Mouse (Mus musculus): ENCODE results near the gene Col23a1.

The Col23a1 gene

DNA sequence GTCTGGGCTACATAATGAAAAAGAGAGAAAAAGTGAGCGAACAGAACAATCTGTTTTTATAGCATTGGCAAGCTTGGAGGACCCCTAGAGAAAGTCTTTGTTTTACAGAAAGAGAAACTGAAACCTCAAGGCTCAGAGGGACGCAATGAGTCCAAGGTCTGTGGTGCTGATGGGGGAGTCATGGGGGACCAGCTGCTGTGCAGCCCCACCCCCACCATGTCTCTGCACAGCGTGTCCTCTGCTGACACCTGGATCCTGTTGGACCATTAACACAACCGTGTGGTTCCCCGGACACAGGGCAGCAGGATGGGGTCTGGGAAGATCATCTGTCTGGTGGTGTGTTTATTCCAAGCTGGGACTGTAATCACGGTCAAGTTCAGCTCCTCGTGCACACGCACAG is 142.2 kb downstream of the Col23a1 start:
- DNase-seq (ENCODE audit: low spot score), result no peak

DNA sequence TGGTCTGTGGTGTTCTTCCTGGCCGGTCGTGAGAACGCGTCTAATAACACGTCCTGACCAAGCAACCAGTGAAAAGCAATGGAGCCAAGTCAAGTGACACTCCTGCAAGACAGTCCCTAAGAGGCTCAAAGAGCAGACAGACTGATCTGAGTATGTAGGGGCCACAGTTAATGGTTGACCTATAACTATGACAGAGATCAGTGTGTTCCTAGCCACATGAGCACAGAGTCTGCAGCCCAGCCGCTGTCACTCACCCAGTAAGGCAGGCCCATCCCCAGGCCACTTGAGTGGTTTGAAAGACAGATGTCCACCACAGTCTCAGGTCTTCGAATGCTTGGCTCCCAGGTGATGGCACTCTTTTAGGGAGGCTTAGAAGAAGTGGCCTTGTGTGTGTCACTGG is 152.3 kb downstream of the Col23a1 start:
- no peak for DNase-seq (ENCODE audit: low spot score)

DNA sequence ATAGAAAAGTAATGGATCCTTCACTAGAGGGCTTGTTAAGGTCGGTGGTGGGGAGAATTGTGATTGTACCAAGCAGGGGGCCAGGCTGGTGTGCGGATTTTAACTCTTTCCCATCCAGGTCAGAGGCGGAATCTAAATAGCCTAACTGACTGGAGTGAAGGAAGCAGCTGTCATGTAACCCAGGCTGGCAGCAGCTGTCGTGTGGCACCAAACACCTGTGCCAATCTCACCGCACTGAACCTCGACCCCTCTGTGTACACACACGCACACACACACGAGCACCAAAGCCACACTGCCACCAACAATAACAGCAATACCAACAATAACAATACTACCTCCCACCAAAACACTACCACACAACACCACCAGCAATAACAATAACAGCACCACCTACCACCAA is 152.9 kb downstream of the Col23a1 start:
- DNase-seq (ENCODE audit: low spot score), result no peak

DNA sequence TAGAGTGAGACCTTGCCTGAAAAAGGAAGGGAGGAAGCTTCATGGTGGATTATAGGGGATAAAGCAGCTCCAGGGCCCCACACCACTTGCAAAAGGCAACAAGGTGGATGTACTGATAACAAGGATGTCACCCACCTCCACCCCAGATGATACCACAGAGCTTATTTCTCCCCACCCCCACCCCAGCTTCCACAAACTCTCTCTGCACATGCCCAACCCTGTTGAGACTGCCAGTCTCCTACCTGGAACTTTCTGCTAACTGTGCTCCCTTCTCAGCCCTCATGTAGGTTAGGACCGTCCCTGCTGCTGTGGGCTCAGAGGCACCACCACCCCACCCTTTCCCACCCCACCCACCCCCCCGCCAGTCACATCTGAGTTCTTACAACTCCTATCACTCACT is 154.1 kb downstream of the Col23a1 start:
- no peak for DNase-seq (ENCODE audit: low spot score)

DNA sequence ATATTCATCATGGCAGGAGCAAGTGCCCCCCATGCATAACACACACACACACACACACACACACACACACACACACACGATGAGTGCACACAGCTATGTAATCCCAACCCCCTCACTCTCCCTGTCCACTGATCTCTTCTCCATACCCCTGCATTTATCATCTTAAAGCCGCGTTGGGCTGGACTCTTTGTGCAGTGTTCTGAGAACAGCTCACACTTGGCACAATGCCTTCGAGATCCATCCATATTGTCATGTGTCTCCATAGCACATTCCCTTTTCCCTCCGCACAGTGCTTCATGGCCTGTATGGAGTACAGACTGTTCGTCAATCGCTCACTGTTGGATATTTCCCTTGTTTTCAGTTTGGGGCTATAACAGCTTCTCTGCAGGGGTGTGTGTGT is 154.9 kb downstream of the Col23a1 start:
- no peak for DNase-seq (ENCODE audit: low spot score)

DNA sequence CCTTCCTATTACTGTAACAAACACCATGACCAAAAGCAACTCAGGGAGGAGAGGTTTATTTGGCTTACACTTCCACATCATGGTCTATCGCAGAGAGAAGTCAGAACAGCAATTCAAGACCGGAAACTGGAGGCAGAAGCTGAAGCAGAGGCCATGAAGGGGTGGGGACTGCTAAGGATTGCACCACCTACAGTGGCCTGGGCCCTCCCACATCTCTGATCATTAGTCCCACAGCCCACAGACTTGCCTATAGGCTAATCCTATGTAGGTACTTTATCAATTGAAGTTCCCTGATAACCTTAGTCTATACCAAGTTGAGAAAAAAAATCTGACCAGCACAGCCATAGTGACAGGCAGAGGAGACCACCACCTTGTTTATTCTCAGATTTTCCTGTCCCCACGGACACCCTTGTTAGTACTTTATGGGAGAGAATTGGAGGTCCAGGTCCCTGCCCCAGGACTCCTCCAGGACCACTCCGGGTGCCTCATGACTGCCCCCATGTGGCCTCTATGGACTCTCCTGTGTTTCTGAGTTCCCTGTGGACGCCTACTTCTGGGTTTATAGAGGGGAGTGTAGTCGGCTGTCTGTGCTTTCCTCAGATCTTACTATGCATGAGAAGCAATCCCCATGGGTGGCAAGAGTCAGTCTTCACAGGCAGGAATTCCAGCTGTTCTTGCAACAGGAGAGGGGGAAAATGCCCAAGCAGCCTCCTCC is 157.1 kb downstream of the Col23a1 start:
- DNase-seq (ENCODE audit: low spot score), result peak; percentile 28

DNA sequence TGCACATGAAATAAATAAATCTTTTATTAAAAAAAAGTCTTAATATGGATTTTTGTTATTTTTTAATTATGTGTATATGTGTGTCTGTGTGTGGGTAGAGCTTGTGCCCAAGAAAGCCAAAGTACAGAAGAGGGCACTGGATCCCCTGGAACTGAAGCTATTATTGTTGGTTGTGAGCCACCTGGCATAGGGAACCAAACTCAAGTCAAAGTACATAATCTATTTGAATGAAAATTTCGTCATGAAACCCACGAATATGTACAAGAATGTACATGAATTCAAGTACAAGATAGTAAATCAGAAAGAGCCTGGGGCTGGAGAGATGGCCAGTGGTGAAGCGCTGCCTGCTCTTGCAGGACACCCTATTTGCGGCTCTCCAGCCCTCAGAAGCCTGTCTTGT is 158.5 kb downstream of the Col23a1 start:
- no peak for DNase-seq (ENCODE audit: low spot score)

DNA sequence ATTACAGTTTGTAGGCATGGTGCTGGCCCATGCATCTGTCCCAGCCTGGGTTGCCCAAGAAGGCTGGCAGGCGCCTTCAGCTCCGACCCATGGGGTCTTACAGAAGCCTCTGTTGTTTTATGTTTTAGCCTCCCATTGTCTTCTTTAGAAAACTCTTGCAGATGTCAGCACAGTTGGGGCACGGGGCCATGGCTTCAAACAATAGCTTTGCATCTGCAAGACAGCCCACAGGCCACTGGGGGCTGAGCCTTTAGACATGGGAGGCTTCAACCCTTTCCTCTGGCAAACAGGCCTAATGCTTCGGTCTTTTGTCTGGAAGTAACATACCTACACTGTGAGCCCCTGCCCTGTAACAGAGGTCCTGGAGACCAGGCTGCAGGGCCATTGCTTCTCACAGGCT is 159.0 kb downstream of the Col23a1 start:
- DNase-seq (ENCODE audit: low spot score), result no peak

DNA sequence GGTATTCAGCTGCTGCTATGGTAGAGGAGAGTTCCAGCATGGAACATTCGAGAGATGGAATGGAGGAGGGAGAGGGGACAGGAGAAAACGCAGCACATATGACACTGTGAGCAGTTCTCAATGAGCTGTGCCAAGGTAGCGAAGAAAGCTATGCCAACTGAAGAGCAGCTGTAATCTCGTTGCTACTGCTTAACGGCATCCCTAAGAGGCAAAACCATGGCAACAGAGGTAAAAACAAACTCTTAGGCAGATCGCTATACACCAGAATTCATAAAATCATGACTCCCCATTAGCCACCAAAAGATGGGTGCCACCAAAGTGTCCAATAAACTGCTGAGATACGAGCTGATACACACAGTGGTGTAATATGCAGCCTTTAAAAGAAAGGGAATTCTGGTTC is 160.2 kb downstream of the Col23a1 start:
- DNase-seq (ENCODE audit: low spot score), result no peak

DNA sequence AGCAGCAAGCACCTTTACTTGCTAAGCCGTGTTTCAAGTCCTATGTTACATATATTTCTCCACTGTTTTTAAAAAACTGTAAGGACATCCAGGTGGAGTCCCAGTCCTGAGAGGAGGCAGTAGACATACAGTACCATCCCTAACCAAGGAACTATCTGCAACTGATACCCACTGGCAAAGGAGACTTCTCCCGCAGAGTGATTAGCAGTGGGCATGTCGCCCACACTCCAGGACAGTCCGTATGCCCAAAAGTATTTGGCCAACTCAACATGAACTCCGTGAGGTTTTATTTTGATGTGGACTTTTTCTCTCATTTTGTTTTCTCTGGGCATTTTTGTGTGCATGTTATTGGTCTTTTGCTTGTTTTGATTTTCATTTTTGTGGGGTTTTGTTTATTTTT is 161.6 kb downstream of the Col23a1 start:
- no peak for DNase-seq (ENCODE audit: low spot score)

DNA sequence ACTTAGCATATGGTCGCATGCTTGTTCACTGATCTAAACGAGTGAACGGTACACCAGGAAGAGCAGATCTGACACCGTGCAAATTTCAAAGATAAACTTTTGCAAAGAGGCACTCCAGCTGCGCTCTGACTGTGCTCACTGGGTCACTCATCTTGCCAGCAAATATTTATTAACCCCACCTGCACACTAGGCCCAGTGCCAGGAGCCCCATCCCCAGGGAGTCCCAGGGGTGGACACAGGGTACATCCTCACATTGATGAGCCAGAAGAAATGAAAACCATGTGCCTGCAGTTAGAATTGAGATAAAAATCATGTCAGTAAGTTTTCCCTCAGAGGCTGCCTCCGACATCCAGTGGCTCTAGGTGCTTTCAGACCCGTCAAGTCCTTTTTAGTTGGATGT is 162.2 kb downstream of the Col23a1 start:
- no peak for DNase-seq (ENCODE audit: low spot score)

DNA sequence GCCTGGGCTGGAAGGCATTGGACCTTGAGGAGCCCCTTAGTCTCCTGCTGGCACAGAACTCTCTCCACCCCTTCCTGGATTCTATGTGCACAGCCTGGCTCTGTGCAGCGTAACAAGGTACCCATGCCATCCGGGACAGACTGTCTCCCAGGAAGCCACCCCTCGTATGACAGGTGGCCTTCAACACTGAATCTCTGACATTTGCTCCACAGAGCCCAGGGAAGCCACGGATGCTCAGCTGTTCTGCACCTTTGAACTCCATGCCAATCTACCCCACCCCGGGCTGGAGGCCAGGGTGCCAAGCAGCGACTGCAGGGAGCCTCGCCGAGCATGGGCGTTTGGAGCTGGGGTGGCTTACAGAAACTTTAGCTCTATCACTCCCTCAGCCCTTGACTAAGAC is 164.0 kb downstream of the Col23a1 start:
- no peak for DNase-seq (ENCODE audit: low spot score)

DNA sequence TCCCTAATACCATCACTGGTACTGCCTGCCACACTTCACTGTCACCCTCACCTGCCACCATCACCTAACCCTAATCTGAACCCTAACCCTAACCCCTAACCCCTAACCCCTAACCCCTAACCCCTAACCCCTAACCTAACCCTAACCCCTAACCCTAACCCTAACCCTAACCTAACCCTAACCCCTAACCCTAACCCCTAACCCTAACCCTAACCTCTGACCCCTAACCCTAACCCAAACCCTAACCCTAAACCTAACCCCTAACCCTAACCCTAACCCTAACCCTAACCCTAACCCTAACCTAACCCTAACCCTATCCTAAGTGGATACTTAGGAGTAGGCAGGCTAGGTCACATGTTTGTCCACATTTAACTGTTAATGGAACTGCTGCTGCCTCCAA is 165.8 kb downstream of the Col23a1 start:
- DNase-seq (ENCODE audit: low spot score), result no peak

DNA sequence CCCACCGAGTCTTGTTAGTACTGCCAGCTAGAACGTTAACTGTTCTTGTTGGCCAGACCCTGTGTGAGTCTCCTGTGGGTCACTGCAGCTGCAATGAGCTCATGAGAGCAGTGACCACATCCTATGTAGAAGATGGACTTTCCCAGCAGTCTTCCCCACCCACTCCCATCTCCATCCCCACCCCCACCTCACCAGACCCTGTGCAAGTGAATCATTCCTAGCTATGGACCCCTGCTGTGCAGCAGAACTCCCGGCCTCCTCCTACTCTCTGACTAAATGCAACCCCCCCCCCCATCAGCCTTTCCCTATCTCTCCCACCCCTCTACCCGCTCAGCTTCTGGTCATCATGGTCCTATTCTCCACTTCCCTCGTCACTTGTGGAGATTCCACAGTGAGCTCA is 167.9 kb downstream of the Col23a1 start:
- DNase-seq (ENCODE audit: low spot score), result no peak

DNA sequence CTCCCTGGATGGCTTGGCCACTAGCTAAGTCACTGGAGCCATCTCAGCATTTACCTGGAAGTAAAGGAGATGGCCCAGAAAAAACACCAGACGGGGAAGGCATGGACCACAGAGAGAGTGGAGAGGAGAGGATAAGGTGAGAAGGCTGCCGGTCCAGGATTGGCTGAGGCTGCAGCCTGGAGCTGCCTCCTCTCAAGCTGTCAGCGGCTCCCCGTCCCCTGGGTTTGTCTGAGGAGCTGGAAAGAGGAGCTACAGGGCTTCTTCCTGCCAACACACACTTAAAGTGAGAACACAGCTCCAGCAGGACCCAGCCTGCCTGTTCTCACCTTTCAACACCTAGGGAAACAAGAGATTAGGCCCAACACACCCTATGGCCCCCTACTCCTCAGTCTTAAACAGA is 168.9 kb downstream of the Col23a1 start:
- DNase-seq (ENCODE audit: low spot score), result no peak

DNA sequence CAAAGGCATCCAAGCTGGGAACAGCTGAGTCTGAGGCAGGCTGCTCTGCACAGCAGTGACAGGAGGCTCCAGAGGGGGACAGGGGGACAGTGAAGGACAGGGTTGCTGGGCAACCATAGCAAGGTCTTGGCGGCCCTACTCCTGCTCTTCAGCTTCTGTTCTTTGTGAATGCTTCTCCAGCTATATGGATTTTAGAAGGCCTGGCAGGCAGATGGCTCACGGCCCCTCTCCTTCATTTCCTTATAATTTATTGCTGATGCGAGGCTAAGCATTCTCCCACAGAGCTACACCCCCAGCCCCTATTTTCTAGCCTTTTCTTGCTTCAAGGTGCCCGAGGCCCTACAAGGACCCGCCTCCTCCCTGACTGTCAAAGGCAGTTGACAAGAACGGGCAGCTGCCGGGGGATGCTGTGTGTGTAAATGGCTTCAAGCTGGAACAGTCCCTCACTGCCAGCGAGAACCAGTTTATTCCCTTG is 169.9 kb downstream of the Col23a1 start:
- DNase-seq (ENCODE audit: low spot score), result no peak

DNA sequence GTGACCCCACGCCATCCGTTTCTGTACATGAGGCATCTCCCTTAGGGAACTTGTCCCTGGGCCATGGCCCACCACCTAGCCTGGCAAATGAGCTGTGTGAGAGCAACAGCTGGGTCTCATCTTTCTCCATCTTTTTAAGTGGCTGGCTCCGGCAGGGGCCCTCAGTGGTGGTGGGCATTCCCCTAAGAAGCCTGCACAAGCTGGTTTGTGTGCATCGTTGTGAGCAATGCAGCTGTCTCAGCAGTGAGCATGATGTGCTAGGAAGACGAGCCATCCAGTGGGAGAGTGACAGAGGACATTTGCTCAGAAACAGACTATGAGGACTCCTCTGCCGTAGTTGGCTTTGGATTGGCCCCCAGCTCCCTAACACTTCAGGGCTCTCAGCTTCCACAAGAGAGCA is 179.0 kb downstream of the Col23a1 start:
- DNase-seq (ENCODE audit: low spot score), result no peak

DNA sequence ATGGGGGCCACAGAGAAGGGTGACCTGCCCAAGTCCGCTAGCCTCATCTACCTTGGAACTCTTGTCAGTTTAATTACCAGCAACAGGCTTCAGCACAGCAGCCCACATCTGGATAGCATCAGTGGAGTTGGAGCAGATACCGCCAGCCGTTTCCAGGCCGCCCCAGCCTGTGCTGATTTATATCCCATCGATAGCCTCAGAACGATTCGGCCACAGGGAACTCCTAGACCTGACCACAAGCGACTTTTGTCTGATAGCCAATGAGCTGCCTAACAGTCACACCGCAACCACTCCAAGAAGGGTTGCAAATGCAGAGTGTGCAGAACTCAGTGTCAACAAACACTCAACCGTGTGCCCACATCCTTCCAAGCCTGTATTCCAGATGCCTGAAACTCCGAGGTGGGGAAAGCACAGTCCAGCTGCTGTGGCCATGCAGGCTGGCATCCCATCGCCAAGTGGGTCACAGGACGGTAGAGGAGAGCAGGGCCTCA is 179.7 kb downstream of the Col23a1 start:
- DNase-seq (ENCODE audit: low spot score), result no peak

DNA sequence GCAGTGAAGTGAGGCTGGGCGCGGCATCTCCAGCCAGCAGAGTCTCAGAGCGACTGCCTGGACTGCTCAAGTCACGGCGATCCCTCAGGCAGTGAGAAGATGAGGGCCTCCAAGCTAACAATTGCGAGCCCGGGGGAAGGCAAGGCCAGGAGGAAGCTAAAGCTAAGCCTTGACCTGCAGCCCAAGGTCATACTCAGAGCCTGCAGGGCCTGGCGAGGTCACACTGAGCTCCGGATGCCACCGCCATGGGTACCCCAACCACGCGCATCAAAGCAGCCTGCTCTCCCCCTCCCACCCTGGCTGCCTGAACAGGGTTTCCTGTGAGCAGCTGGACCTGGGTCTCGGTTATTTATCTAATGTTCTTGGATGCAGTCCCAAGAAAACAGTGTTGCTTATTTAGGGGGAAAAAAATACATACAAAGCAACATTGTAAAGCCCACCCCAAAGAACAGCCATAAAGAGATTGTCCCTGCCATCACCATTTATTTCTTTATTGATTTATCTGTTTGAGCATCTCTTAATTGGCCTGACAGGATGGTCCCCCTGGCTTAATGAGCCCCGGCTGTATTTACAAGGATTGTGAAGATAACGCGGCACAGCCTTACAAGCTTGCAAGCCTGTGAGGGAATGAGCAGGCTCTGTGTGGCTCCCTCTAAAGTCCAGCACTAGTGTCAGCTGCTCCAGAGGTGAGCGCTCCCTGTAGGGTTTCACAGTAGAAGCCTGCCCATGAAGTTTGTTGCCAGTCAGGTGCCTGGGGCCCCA is 180.8 kb downstream of the Col23a1 start:
- no peak for DNase-seq (ENCODE audit: low spot score)

DNA sequence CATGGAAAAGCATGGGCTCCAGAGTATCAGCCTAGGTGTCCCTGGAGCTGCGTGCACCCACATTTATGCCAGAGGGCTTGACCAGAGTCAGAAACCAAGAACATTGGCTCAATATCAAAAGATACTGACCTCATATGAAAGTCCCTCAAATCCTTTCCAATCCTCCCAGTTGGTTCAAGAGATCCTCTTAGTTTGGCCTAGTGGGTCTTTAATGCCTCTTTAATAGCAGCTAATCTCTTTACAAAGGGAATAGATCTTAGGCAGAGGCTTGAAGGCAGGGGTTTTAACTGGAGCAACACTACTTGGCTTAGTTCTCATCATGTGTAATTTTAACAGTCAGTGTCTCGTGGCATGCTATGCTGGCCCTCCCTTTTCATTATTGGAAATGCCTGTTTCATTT is 184.0 kb downstream of the Col23a1 start:
- no peak for DNase-seq (ENCODE audit: low spot score)

DNA sequence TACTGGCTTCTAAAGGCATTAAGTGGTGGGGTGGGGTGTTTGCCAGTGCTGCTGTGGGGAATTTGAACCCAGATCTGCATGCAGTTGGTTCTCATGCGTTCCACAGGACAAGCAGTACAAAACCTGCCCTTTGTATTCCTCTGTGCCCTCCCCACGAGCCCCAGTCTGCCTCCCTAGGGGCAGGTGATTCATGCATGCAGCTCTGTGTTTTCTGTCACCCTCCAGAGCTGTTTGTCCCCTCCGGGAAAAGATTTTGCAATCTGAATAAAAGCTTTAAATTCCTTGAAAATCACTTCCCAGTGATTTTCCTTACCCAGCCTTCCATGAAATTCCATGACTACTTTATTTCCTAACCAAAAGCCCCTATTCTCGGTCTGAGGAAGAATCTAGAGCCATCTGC is 186.8 kb downstream of the Col23a1 start:
- no peak for DNase-seq (ENCODE audit: low spot score)

DNA sequence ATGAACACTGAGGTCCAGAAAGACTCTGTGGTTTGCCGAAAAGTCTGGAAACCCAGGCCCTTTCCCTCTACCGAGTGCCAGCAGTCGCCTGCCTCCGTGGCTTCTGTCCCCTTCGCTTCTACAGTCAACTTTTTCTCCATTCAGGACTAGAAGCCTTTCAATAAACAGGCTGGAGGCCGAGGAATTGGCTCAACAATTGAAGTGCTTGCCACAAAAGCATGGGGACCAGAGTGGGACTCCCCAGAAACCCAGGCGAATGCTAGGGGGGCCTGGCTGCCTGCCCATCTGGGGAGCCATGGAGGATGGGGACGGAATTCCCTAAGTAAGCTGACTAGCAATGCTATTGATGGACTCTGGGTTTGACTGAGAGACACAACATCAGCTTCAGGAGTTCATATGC is 187.9 kb downstream of the Col23a1 start:
- DNase-seq (ENCODE audit: low spot score), result no peak

DNA sequence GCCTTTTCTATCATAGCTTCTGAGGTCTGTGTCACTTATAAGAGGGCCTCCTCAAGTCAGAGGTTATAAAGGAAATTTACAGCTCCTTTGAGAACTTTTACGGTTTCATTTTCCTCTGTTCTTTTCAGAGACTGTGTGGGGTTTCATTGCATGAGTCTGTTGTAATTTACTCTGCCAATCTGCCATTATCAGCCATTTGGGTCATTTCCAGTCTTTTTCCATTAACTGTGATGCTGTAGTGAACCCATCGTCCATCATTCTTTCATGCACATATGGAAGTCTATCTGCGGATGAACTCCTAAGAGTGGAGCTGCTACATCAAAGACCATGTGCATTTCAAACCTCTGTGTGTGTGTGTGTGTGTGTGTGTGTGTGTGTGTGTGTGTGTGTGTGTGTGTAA is 192.5 kb downstream of the Col23a1 start:
- DNase-seq (ENCODE audit: low spot score), result no peak

DNA sequence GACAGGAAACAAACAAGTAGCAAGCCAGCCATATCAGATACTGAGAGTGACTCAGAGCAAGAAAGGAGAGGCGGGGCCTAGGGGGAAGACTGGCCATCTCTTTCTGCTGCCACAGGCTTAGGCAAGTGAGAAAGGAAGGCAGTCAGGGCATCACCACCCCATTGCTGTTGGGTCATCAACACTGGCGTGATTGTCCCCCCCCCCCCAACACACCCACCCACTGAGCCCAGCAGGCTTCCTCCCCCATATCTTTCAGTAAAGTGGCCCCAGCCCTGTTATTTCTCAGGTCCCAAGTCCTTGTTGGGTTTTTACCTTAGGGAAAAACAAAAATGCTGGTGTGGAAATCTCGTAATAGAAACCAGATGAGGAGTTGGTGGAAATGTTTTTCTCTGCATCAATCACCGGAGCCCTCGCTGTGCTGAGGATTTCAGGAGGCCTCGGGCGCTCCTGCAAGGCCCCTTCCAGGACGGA is 195.4 kb downstream of the Col23a1 start:
- DNase-seq (ENCODE audit: low spot score), result no peak

Measured in ovary, postnatal 10 days (tissue).